Mouse (Mus musculus): Measurements from ENCODE around the gene Olfr1253. TPM values are rescaled to one million over a fixed set of nuclear protein-coding genes. Genes with fewer than 3 reads are reported as not detected.

The Olfr1253 gene
- polyA plus RNA-seq (2017; shearing (Covaris generic)): not detected

GRCm38 (mm10) chr2:89756990-89757389, at the start of gene Olfr1253:
Gene Olfr1253 (minus strand): TSS chr2:89757090.

DNA sequence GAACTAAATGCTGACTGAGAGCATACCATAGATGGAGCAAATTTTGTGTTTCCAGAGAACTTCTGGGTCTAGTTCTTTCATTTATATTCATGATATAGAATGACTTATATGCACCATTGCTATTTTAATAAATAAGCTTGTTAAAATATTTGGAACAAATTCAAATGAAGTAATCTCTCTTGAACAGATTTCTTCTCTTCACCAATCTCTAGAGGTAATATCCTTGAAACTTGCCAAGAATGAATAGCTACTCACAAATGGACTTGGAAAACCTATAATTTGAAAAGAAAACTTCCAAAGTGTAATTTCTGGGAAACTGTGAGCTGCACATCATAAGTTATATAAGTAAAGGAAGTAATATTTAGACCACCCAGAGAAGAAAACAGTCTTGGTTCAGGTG, 36.6 kb upstream of the Olfr1253 start, which contains the start of gene Olfr1254:
Gene Olfr1254, minus strand, starts transcription at position 101 of the 400 bp plus-strand sequence.

DNA sequence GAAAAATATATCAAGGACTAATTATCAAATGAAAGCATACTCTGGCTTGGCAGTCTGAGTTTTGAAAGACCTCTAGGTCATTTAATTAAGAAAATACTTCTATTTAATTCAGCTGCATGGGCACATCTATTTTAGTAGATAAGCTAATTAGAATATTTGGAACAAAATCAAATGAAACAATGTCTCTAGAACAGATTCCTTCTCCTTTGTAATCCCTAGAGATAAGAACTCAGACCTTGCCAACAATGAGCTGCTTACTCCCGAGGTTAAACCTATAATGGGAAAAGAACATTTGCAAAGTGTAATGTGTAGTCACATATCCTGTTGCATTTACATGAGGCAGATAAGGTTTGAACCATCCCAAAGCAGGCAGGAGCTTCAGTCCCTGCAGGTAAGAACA, 32.0 kb downstream of the Olfr1253 start, which contains the start of gene Olfr1252:
Gene Olfr1252, minus strand, starts transcription at position 101 of the 400 bp plus-strand sequence.

Other genes starting within 250 kb of the Olfr1253 start
- gene Olfr1243, start 225.6 kb downstream of the Olfr1253 start, polyA plus RNA-seq (2017; shearing (Covaris generic)): not detected
- gene Olfr1245, start 178.6 kb downstream of the Olfr1253 start, polyA plus RNA-seq (2017; shearing (Covaris generic)): not detected
- not detected for gene Olfr1246, start 163.9 kb downstream of the Olfr1253 start, polyA plus RNA-seq (2017; shearing (Covaris generic))
- not detected for gene Olfr1247, start 143.0 kb downstream of the Olfr1253 start, polyA plus RNA-seq (2017; shearing (Covaris generic))
- gene Olfr1248, start 138.8 kb downstream of the Olfr1253 start, polyA plus RNA-seq (2017; shearing (Covaris generic)): not detected
- gene Olfr1249, start 122.1 kb downstream of the Olfr1253 start, polyA plus RNA-seq (2017; shearing (Covaris generic)): not detected
- gene Olfr1250, start 95.6 kb downstream of the Olfr1253 start, polyA plus RNA-seq (2017; shearing (Covaris generic)): not detected
- gene Olfr1251, start 85.2 kb downstream of the Olfr1253 start, polyA plus RNA-seq (2017; shearing (Covaris generic)): not detected
- gene Olfr1252, start 32.1 kb downstream of the Olfr1253 start, polyA plus RNA-seq (2017; shearing (Covaris generic)): not detected
- not detected for gene Olfr1254, start 36.5 kb upstream of the Olfr1253 start, polyA plus RNA-seq (2017; shearing (Covaris generic))
- gene Olfr1255, start 55.0 kb upstream of the Olfr1253 start, polyA plus RNA-seq (2017; shearing (Covaris generic)): not detected
- not detected for gene Olfr1256, start 84.5 kb upstream of the Olfr1253 start, polyA plus RNA-seq (2017; shearing (Covaris generic))
- gene Olfr48, start 91.1 kb upstream of the Olfr1253 start, polyA plus RNA-seq (2017; shearing (Covaris generic)): not detected
- gene Olfr1257, start 121.3 kb upstream of the Olfr1253 start, polyA plus RNA-seq (2017; shearing (Covaris generic)): not detected
- 0.05 TPM for gene Olfr1258, start 170.2 kb upstream of the Olfr1253 start, polyA plus RNA-seq (2017; shearing (Covaris generic))
- gene Olfr1259, start 191.6 kb upstream of the Olfr1253 start, polyA plus RNA-seq (2017; shearing (Covaris generic)): not detected
- 0.09 TPM for gene Olfr1260, start 217.2 kb upstream of the Olfr1253 start, polyA plus RNA-seq (2017; shearing (Covaris generic))
- not detected for gene Olfr1261, start 234.1 kb upstream of the Olfr1253 start, polyA plus RNA-seq (2017; shearing (Covaris generic))
- gene Olfr1262, start 243.1 kb upstream of the Olfr1253 start, polyA plus RNA-seq (2017; shearing (Covaris generic)): not detected

Data from effector memory CD4-positive, alpha-beta T cell, adult 7 months (primary cell).